Mouse (Mus musculus) 3134 (cell line): ENCODE results near the gene Rab23.

ENCODE experiments used
- DNase-seq: peaks from one replicate; pipeline ENCODE4 v3.0.0-alpha.2; 2011; ENCODE audit warnings: low spot score; ENCODE audit not compliant: insufficient read length; ENCODE audit errors: extremely low read depth

Gene Rab23

GRCm38 (mm10) chr1:33719733-33720225 lies at the start of gene Rab23:
Gene Rab23 (plus strand): TSS chr1:33719887.
- peak; percentile 90 for DNase-seq

GRCm38 (mm10) chr1:33670164-33670616 lies 49.5 kb upstream of the Rab23 start:
- peak; percentile 90 for DNase-seq

DNA sequence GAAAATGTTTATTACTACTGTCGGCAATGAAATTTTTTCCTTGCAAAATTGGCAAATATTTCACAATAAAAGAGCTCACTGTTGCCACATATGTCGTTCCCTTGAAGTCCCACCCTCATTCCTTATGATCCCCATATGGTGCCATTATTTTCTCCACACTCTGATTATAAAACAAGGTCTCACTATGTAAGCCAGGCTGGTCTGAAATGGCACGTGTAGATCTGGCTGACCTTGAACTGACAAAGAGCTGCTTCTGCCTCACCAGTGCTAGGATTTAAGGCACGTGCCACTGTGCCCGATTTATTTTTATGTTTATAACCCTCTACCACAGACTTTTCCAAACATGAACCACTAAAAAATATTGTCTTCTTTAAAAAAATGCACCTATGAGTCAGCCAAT lies 48.2 kb upstream of the Rab23 start:
- DNase-seq: no peak

DNA sequence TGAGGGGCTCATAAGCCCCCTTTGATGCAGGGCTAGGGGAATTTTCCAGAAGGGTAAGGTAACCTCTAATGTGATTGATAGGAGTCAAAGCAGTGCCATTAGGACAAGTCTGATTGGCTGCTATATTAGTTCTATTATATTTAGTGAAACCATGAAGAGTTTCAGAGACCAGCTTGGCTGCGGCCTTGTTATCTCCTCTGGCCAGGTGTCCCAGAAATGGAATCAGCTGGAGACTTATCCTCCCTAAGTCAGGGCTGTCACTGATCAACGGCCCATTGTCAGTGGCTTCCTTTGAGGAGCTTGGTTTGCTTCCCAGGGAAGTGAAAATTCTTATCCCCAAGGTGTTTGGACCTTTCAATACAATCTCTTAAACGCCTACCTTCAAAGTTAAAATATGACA lies 47.6 kb upstream of the Rab23 start:
- no peak for DNase-seq

DNA sequence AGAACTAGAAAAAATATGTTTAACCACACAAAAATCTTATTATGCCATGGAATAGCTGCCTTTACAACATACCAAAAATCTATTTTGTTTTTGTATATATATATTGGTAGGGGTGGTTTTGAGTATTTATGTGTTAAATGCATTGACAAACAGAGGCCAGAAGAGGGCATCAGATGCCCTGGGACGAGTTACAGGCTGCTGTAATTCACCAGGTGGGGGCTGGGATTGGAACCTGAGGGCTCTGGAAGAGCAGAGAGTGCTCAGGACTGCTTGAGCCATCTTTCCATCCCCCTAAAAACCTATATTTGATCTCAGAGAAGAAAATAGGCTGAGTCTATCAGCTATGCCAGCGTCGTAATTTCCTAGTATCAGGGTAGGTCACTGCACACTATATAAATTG lies 47.2 kb upstream of the Rab23 start:
- peak; percentile 30 for DNase-seq

DNA sequence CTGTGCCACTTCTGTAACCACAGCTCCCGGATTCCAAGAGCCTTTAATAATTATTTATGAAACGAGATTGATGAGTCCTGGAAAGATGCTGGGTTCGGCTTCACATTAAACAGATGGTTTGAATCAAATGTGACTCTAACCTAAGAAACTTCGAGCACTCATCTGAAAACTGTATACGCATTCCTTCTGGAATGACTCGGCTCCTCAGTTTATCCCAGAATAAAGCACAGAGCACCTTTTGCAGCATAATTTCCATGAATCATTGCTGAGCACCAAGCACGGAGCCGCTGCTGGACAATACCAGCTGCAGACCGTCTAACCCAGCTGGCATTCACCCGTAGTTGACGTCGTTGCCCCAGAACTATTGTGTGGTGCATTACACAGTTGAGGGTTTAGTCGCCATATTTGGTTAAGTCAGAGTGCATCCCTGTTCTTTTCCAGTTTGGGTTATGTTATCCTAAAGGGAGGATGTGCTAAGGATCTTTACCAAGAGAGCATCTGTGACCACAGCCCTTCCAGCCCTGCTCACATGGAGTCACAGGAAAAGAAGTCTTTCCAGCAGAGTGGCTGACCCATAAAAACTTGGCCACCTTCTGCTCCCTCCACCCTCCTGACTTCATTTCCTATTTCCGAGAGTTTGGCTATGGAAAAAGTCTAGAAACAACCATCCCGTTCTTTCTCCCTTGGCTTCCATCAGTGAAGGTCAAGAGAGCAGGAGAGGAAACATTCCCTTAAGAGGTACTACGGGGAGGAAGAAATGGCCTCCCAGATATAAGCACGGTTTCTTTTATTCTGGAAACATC lies 46.3 kb upstream of the Rab23 start:
- peak; percentile 32 for DNase-seq

- no peak for DNase-seq
Observed at GRCm38 (mm10) chr1:33680435-33680834, 39.3 kb upstream of the Rab23 start.

DNA sequence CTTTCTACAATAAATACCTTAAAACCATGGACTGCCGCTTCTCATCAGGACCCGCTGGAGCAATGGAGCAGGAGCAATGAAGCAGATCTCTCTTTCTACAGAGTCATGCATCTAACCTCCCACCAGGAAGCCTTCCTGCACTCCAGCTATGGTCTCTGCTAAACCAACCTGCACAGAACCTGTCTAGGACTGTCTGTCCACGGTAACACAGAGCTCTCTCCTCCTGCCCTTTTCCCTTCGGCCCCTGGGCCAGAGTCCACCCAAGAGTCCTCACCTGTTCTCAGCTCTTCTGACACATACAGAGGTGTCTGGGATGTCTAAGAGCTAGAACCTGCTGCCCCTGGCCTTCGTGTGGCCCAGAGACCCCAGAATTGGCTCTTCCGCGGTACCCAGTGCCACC lies 38.8 kb upstream of the Rab23 start:
- no peak for DNase-seq

DNA sequence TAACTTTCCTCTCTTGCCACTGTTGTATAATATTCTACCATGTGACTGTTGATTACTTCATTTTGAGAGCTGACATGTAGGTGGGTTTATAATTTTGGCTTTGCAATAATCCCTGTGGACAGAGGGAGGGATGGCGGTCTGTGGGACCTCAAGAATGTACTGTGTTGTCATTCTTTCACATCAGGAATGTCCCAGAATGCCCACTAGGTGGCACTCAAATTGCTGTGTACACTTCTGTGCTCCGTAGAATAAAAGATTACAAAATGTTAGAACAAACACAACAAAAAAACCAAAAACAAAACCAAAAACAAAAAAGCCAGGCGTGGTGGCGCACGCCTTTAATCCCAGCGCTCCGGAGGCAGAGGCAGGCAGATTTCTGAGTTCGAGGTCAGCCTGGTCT lies 35.2 kb upstream of the Rab23 start:
- DNase-seq: no peak

GRCm38 (mm10) chr1:33688810-33689209 lies 30.9 kb upstream of the Rab23 start:
- DNase-seq: no peak

- no peak for DNase-seq
Observed at GRCm38 (mm10) chr1:33689446-33690086, 30.1 kb upstream of the Rab23 start.

DNA sequence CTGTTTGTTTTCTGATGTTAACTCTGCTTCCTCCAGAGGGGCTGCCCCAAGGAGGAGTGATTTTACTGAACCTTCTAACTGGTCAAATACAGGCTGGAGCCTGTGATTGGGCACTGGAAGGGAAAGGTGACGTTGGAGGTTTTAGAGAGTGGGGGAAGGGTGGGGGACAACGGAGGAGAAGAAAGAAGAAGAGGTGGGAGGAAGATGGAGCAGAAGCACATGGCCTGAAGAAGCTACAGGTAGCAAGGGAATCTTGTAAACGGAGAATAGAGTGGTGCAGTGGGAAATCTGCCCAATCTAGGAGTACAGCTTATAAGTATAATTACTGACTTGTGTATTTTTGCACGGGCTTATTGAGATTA lies 29.6 kb upstream of the Rab23 start:
- DNase-seq: no peak

GRCm38 (mm10) chr1:33693893-33694292 lies 25.8 kb upstream of the Rab23 start:
- no peak for DNase-seq

DNA sequence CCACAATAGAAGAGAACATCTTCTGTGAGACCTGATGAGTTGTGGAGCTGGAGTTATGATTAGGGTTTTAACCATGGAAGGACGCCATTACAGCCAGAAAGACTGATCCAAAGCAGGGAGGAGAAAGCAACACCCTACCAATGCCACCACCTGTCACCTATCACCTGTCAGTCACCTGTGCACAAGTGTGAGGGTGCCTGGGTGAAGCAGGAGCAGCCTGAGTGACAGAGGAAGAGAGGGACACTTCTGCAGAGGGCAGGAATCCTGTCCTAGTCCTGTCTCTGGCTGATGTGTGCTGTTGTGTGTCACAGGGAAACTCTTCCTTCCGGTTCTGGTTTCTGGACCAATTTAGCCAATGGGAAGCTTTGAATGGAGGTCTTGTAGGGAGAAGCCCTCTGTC lies 23.7 kb upstream of the Rab23 start:
- DNase-seq: no peak

DNA sequence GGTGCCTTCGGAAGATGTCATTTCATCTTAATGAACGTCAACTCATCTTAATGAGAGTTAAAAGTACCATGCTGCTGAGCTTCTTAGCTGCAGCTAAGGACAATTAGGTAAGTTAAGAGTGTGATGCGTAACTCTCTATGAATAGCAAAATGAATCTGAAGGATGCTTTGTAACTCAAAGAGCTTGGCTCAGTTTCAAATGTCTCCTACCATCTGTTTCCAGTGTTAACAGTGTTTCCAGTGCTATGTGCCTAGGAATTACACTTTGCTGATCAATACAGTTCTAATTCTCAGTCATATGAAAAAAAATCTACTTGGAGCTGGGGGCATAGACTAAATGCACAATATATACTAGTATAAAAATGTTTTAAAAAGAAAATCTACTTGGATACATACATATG lies 18.4 kb upstream of the Rab23 start:
- DNase-seq: no peak

DNA sequence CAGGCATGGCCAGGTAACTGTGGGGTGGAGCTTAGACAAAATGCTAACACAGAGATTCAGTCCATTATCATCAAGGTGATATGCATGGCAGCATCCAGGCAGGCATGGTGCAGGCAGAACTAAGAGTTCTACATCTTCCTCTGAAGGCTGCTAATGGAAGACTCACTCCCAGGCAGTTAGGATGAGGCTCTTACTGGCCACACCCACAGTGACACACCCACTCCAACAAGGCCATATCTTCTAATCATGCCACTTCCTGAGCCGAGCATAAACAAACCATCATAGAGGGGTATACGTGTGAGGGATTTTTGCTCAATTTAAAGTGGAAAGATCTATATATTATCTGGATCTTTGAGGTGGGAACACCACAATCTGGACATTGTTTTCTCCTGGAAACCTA lies 10.1 kb upstream of the Rab23 start:
- no peak for DNase-seq

DNA sequence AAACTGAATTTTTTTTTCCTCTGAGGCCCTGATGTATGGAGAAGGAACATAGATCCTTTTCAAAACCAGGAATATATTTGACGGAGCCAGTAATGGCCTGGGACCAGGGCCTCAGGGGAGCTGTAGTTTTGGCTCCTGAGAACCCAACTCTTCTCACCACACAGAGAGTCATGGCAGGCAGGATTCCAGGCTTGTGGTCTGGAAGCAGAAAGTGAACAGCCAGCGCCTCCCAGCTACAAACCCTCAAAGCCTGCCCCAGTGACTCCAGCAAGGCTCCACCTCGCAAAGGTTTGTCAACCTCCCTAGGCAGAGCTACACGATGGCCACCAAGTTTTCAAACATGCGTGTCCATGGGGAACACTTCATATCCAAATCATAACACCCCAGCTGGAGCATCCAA lies 7.7 kb upstream of the Rab23 start:
- peak; percentile 54 for DNase-seq

GRCm38 (mm10) chr1:33714796-33715195 lies 4.9 kb upstream of the Rab23 start:
- no peak for DNase-seq

DNA sequence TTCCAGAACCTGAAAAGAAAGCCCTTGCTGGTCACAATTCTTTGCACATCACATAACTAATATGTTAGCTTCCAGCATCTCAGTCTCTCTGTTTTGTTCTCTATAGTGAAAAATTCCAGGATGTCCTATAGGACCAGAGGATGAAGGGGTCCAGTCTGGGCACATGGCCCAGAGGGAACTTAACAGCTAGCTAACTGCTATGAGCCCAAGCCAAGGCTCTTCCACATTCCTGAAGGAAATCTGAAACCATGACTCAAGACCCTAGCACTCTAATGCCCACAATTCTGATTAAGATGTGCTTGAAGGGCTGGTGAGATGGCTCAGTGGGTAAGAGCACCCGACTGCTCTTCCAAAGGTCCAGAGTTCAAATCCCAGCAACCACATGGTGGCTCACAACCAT lies 2.1 kb upstream of the Rab23 start:
- peak; percentile 50 for DNase-seq

DNA sequence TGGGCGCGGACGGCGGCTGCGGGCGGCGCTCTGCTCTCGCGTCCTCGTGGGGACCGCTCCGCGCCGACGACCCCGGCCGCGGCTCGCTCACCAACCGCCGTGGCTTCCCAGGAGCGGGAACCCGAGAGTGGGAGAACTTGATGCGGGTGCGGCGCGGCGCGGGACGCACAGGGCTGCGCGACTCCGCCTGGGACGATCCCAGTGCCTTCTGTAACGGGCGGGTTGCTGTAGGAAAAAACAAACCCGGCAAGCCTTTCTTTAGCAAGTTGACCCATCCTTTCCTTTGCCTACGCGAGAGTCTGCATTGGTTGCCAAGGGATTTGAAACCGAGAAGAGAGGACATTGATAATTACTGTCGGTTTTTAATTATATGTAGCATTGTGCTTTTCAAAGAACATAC lies 544 bp downstream of the Rab23 start:
- no peak for DNase-seq

GRCm38 (mm10) chr1:33721020-33721419 lies 1.3 kb downstream of the Rab23 start:
- DNase-seq: no peak

GRCm38 (mm10) chr1:33724516-33724915 lies 4.8 kb downstream of the Rab23 start:
- DNase-seq: no peak
